Comparison of ENCODE assay signal across 30 mouse cellular contexts in genomic region chr16:49969035-49969434, GRCm38 (mm10).
DNase-seq lines count a peak whose midpoint lies in the region; ATAC-seq and TF ChIP-seq lines count a peak whose summit lies in the region.
"Had no signal": no experiment of that assay in that cellular context is flagged by ENCODE, and none has a peak within 500 bp of the region (broad histone marks: within the 10 kb centered on the region; RNA-seq: fewer than 3 reads in every experiment).

No protein-coding gene starts in this region.

- no peaks in the 10 kb centered on the region for H3K27me3 ChIP-seq in lung, embryonic 16.5 days (ENCODE audit: control insufficient read depth, insufficient read depth, low read depth, low read length)
- H3K27me3 ChIP-seq in CH12.LX (replicated peaks) = no peaks in the 10 kb centered on the region
- H3K27me3 ChIP-seq in midbrain, embryonic 14.5 days (ENCODE audit: control insufficient read depth, insufficient read depth, low read length) = no peaks in the 10 kb centered on the region
- H3K27me3 ChIP-seq: embryonic facial prominence, embryonic 13.5 days; forebrain, embryonic 13.5 days; heart, embryonic 13.5 days; hindbrain, embryonic 12.5 days; hindbrain, embryonic 15.5 days had no signal

- no peak for TF ChIP-seq CTCF in CH12.LX (conservative IDR thresholded peaks at IDR 0.05 in 1 of 2, IDR thresholded peaks at IDR 0.05 in 1 of 2; ENCODE audit: low read depth in 2 of 2, low read length in 2 of 2)

- H3K27ac ChIP-seq in lung, embryonic 16.5 days (ENCODE audit: low read length) = peak overlapping the region; percentile 89
- H3K27ac ChIP-seq in CH12.LX (ENCODE audit: insufficient read depth, low read depth) = peak overlapping the region; percentile 95
- H3K27ac ChIP-seq in midbrain, embryonic 14.5 days (replicated peaks; ENCODE audit: low read depth, low read length) = no peak overlapping the region
- H3K27ac ChIP-seq: embryonic facial prominence, embryonic 10.5 days; embryonic facial prominence, embryonic 13.5 days; forebrain, embryonic 10.5 days; forebrain, embryonic 13.5 days; heart, adult 2 months; heart, embryonic 10.5 days; heart, embryonic 13.5 days; hindbrain, embryonic 12.5 days; hindbrain, embryonic 15.5 days had no signal

- no peak for DNase-seq in lung, postnatal 4 days
- DNase-seq in CH12.LX (ENCODE audit: extremely low read depth) (no peak), NIH3T3 (ENCODE audit: low read depth) (peak; percentile 54)
- DNase-seq in induced T-regulatory cell, adult 2 months (ENCODE audit: low read depth) = peak; percentile 27
- no peak for DNase-seq in heart, postnatal 4 days
- no peak for DNase-seq in layer of hippocampus, postnatal 25 days (ENCODE audit: extremely low spot score in 1 of 2, low spot score in 1 of 2)
- no peak for DNase-seq in midbrain, embryonic 14.5 days
- DNase-seq: adrenal gland, postnatal 10 days; adrenal gland, postnatal 36 days; cerebellum, adult 11 months; cerebellum, adult 2 months; cerebellum, adult 9-11 months; cerebellum, postnatal 25 days; embryo, embryonic 11 days; gastrocnemius, postnatal 10 days; gastrocnemius, postnatal 36 days; heart, adult 2 months; heart, postnatal 14 days had no signal

- ATAC-seq in lung, embryonic 16.5 days (ENCODE audit: low read depth) = no peak
- ATAC-seq in midbrain, embryonic 14.5 days (ENCODE audit: low FRiP score, low TSS enrichment) = no peak
- ATAC-seq: activated CD4-positive, CD25-positive, alpha-beta regulatory T cell, adult 4 months; forebrain, embryonic 13.5 days; forebrain, embryonic 16.5 days had no signal

- 94% methylated on average over 4 of the region's 4 CpGs for WGBS in lung, embryonic 16.5 days
- WGBS in midbrain, embryonic 14.5 days = 97% methylated on average over 4 of the region's 4 CpGs

- no peak overlapping the region for H3K4me3 ChIP-seq in lung, embryonic 16.5 days (ENCODE audit: low read length)
- H3K4me3 ChIP-seq in CH12.LX (replicated peaks in 1 of 3; ENCODE audit: low read depth in 2 of 3, low read length in 2 of 3, poor library complexity in 1 of 3) = peak overlapping the region; percentile 17 to 30 (median 18)
- H3K4me3 ChIP-seq in midbrain, embryonic 14.5 days (replicated peaks; ENCODE audit: low read depth, low read length) = no peak overlapping the region
- H3K4me3 ChIP-seq: embryonic facial prominence, embryonic 10.5 days; embryonic facial prominence, embryonic 13.5 days; forebrain, embryonic 10.5 days; forebrain, embryonic 13.5 days; heart, adult 2 months; heart, embryonic 10.5 days; heart, embryonic 13.5 days; hindbrain, embryonic 12.5 days; hindbrain, embryonic 15.5 days had no signal

- peaks cover 7% of the 10 kb centered on the region for H3K79me2 ChIP-seq in CH12.LX (replicated peaks; ENCODE audit: control insufficient read depth, extremely low read depth, insufficient read depth, poor library complexity, severe bottlenecking)

- no peak for TF ChIP-seq POLR2A in CH12.LX (IDR thresholded peaks at IDR 0.05; ENCODE audit: low read depth, low read length)

- no peak for TF ChIP-seq EP300 in CH12.LX (IDR thresholded peaks at IDR 0.05; ENCODE audit: low read length)

- no peaks in the 10 kb centered on the region for H3K9me3 ChIP-seq in lung, embryonic 16.5 days (ENCODE audit: control insufficient read depth, low read length)
- no peaks in the 10 kb centered on the region for H3K9me3 ChIP-seq in CH12.LX (replicated peaks; ENCODE audit: low read length)
- no peaks in the 10 kb centered on the region for H3K9me3 ChIP-seq in midbrain, embryonic 14.5 days (ENCODE audit: control insufficient read depth, low read length)
- H3K9me3 ChIP-seq: embryonic facial prominence, embryonic 10.5 days; embryonic facial prominence, embryonic 13.5 days; forebrain, embryonic 10.5 days; forebrain, embryonic 13.5 days; G1E; heart, embryonic 10.5 days; heart, embryonic 13.5 days; hindbrain, embryonic 12.5 days; hindbrain, embryonic 15.5 days had no signal

- in situ Hi-C loops in CH12.LX (cut with MboI; ENCODE audit: low pct_ligation_motif_present, low pct_unique_long_range_greater_than_20kb, low sequenced_read_pairs) = loop anchor here (5.0 kb wide), 1 partner anchor 58 kb away; no protein-coding TSS in a partner anchor

- dilution Hi-C loops in CH12.LX (cut with MboI; ENCODE audit: extremely low pct_ligation_motif_present, extremely low pct_unique_long_range_greater_than_20kb, low sequenced_read_pairs) = no loop called here

- no peaks in the 10 kb centered on the region for H3K36me3 ChIP-seq in lung, embryonic 16.5 days (ENCODE audit: control insufficient read depth, insufficient read depth, low read length)
- H3K36me3 ChIP-seq in CH12.LX (replicated peaks in 1 of 2; ENCODE audit: control insufficient read depth in 1 of 2, insufficient read depth in 1 of 2, low read length in 1 of 2) = no peaks in the 10 kb centered on the region
- H3K36me3 ChIP-seq in midbrain, embryonic 14.5 days (ENCODE audit: control insufficient read depth, insufficient read depth, low read length) = no peaks in the 10 kb centered on the region
- H3K36me3 ChIP-seq: embryonic facial prominence, embryonic 10.5 days; embryonic facial prominence, embryonic 13.5 days; forebrain, embryonic 10.5 days; G1E; heart, embryonic 10.5 days; heart, embryonic 13.5 days; hindbrain, embryonic 12.5 days; hindbrain, embryonic 15.5 days had no signal

- H3K9ac ChIP-seq in lung, embryonic 16.5 days (ENCODE audit: low read length) = no peak overlapping the region
- peak overlapping the region; percentile 89 for H3K9ac ChIP-seq in CH12.LX (ENCODE audit: insufficient read depth, low read depth)
- no peak overlapping the region for H3K9ac ChIP-seq in midbrain, embryonic 14.5 days (replicated peaks; ENCODE audit: low read length)
- H3K9ac ChIP-seq: embryonic facial prominence, embryonic 13.5 days; forebrain, embryonic 13.5 days; heart, embryonic 13.5 days; hindbrain, embryonic 12.5 days; hindbrain, embryonic 15.5 days had no signal

- no peak; the same call in 1 of the 2 replicates for TF ChIP-seq RAD21 in CH12.LX (IDR thresholded peaks at IDR 0.05; ENCODE audit: low read depth, low read length)

- no peak overlapping the region for H3K4me2 ChIP-seq in lung, embryonic 16.5 days (ENCODE audit: low read depth, low read length)
- peak overlapping the region; percentile 18; the same call in 1 of the 2 replicates for H3K4me2 ChIP-seq in CH12.LX (ENCODE audit: insufficient read depth, low read depth, poor library complexity, severe bottlenecking)
- H3K4me2 ChIP-seq in midbrain, embryonic 14.5 days (ENCODE audit: low read length) = no peak overlapping the region
- H3K4me2 ChIP-seq: embryonic facial prominence, embryonic 13.5 days; forebrain, embryonic 13.5 days; heart, embryonic 13.5 days; hindbrain, embryonic 12.5 days; hindbrain, embryonic 15.5 days had no signal

- H3K4me1 ChIP-seq in lung, embryonic 16.5 days (replicated peaks; ENCODE audit: control insufficient read depth, insufficient read depth, low read length) = peaks cover 37% of the 10 kb centered on the region
- peaks cover 37 to 78% of the 10 kb centered on the region in 2 experiments for H3K4me1 ChIP-seq in CH12.LX (ENCODE audit: control insufficient read depth in 1 of 2, insufficient read depth in 2 of 2)
- H3K4me1 ChIP-seq in midbrain, embryonic 14.5 days (ENCODE audit: control insufficient read depth, insufficient read depth, low read length) = peaks cover 7% of the 10 kb centered on the region; the same call in 1 of the 2 replicates

TF ChIP-seq in CH12.LX, 34 proteins besides CTCF, POLR2A, EP300 and RAD21:
- no peak for TF ChIP-seq CHD2 (IDR thresholded peaks at IDR 0.05; ENCODE audit: low read length)
- no peak for TF ChIP-seq NELFE (IDR thresholded peaks at IDR 0.05; ENCODE audit: low read depth, low read length)
- no peak for TF ChIP-seq MAFK (IDR thresholded peaks at IDR 0.05; ENCODE audit: insufficient replicate concordance, low read length)
- TF ChIP-seq ETS1 (conservative IDR thresholded peaks at IDR 0.05; ENCODE audit: low read depth, low read length) = 0 out of 2 replicates have a peak, but pooled peaks have one; percentile 4
- TF ChIP-seq POLR2AphosphoS2 (IDR thresholded peaks at IDR 0.05; ENCODE audit: low read depth, low read length) = no peak
- no peak for TF ChIP-seq JUN (IDR thresholded peaks at IDR 0.05; ENCODE audit: insufficient read depth, low read depth, low read length)
- no peak for TF ChIP-seq E2F4 (IDR thresholded peaks at IDR 0.05; ENCODE audit: insufficient replicate concordance, low read depth, low read length)
- no peak for TF ChIP-seq ZMIZ1 (IDR thresholded peaks at IDR 0.05; ENCODE audit: low read depth, low read length)
- no peak for TF ChIP-seq ELF1 (IDR thresholded peaks at IDR 0.05; ENCODE audit: low read depth, low read length)
- 0 out of 2 replicates have a peak, but pooled peaks have one; percentile 28 for TF ChIP-seq BHLHE40 (IDR thresholded peaks at IDR 0.05; ENCODE audit: low read depth, low read length)
- TF ChIP-seq CHD1 (IDR thresholded peaks at IDR 0.05; ENCODE audit: low read depth, low read length) = no peak
- no peak for TF ChIP-seq IRF4 (IDR thresholded peaks at IDR 0.05; ENCODE audit: low read depth, low read length)
- no peak for TF ChIP-seq MXI1 (IDR thresholded peaks at IDR 0.05; ENCODE audit: low read depth, low read length)
- TF ChIP-seq MAX (IDR thresholded peaks at IDR 0.05; ENCODE audit: low read length) = 0 out of 2 replicates have a peak, but pooled peaks have one; percentile 22
- TF ChIP-seq PAX5 (IDR thresholded peaks at IDR 0.05; ENCODE audit: low read length) = no peak
- TF ChIP-seq ZC3H11A (IDR thresholded peaks at IDR 0.05; ENCODE audit: low read depth, low read length) = no peak
- no peak for TF ChIP-seq MYC (IDR thresholded peaks at IDR 0.05; ENCODE audit: low read depth, low read length)
- TF ChIP-seq ZNF384 (IDR thresholded peaks at IDR 0.05; ENCODE audit: low read depth, low read length) = no peak
- TF ChIP-seq TBP (conservative IDR thresholded peaks at IDR 0.05; ENCODE audit: low read depth, low read length) = no peak
- TF ChIP-seq RCOR1 (conservative IDR thresholded peaks at IDR 0.05; ENCODE audit: low read depth, low read length) = no peak
- no peak for TF ChIP-seq USF1 (IDR thresholded peaks at IDR 0.05; ENCODE audit: low read depth, low read length)
- TF ChIP-seq MEF2A (IDR thresholded peaks at IDR 0.05; ENCODE audit: borderline replicate concordance, low read depth, low read length) = peak; percentile 24; the same call in 1 of the 2 replicates
- no peak for TF ChIP-seq KAT2A (IDR thresholded peaks at IDR 0.05; ENCODE audit: insufficient replicate concordance, low read length)
- TF ChIP-seq NRF1 (IDR thresholded peaks at IDR 0.05; ENCODE audit: low read depth, low read length) = no peak
- TF ChIP-seq GABPA (IDR thresholded peaks at IDR 0.05; ENCODE audit: insufficient replicate concordance, low read depth, low read length) = no peak
- TF ChIP-seq ZKSCAN1 (IDR thresholded peaks at IDR 0.05; ENCODE audit: borderline replicate concordance, low read depth, low read length) = no peak
- no peak for TF ChIP-seq MAZ (IDR thresholded peaks at IDR 0.05; ENCODE audit: low read depth, low read length)

Comparison
In these comparisons a context has a peak if more than half of its experiments do, and no peak if none do; other contexts are left out.
1. H3K4me3 ChIP-seq: peak in CH12.LX (3 of 3); none in lung, embryonic 16.5 days (single experiment) and midbrain, embryonic 14.5 days (single experiment).
2. DNase-seq: peak in NIH3T3 (single experiment) and induced T-regulatory cell, adult 2 months (single experiment); none in lung, postnatal 4 days (0 of 2), CH12.LX (single experiment), heart, postnatal 4 days (single experiment), layer of hippocampus, postnatal 25 days (0 of 2) and midbrain, embryonic 14.5 days (single experiment).